Mouse (Mus musculus) cerebellum, adult 18-20 months (tissue): ENCODE measurements at regions not wholly inside any gene's neighbourhood (a gene's known extent, or its start where the extent isn't known, plus 50 kb on each side); places are given as distances from the start of the nearest gene placed in this dataset.
"Not testable (repeated sequence)": the region's sequence is repeated elsewhere in the genome, so short reads cannot be mapped to it uniquely, and the experiment has no call there.

Source experiments
- DNase-seq, 2 experiments: peaks; one replicate each; pipeline ENCODE4 v3.0.0; 2021

DNA sequence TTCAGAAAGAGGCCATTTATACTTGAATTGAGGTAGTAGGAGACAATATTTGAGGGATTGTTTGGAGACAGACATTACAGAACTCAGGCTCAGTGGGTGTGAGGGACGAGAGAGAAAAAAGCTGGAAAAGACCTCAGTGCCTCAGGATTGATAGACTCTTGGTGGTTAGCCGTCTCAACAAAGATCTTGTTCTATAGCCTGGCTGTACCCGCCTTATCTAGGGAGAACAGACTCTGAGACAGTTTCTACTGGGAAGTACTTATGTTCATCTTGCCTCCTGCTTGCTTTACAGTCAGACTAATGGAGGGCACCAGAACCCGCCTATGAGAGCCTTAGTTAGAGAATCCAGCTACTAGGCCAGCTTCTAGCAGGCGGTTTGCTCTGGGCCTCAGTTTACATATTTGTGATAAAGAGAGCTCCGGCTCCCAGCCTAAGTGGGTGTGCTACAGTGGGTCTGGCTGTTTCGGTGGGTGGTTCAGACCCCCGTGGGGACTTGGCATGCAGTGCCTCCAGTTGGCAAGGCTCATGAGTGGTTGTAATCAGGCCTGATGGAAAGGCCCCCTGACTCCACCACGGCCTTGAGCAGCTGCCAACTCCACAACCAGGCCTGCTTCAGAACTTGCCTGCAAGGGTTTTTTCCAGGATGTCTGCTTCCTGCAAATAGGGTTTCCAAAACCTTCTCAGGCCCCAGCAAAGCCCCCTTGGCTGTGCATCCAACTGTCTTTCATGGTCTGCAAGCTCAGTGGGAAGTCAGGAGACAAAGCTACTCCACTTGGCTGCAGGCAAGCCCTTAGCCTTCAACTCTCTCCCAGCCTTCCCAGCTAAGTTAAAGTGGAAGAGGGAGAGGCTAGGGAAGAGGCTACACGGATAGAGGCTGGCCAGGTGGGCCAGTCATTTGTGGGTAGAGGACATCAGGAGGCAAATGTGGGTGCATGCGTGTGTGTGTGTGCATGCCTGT, 124.1 kb downstream of the Zfp36l1 start:
- DNase-seq = no peak

- DNase-seq = no peak
These were observed 126.4 kb downstream of the Zfp36l1 start for GRCm38 (mm10) chr12:79986241-79986976.

DNA sequence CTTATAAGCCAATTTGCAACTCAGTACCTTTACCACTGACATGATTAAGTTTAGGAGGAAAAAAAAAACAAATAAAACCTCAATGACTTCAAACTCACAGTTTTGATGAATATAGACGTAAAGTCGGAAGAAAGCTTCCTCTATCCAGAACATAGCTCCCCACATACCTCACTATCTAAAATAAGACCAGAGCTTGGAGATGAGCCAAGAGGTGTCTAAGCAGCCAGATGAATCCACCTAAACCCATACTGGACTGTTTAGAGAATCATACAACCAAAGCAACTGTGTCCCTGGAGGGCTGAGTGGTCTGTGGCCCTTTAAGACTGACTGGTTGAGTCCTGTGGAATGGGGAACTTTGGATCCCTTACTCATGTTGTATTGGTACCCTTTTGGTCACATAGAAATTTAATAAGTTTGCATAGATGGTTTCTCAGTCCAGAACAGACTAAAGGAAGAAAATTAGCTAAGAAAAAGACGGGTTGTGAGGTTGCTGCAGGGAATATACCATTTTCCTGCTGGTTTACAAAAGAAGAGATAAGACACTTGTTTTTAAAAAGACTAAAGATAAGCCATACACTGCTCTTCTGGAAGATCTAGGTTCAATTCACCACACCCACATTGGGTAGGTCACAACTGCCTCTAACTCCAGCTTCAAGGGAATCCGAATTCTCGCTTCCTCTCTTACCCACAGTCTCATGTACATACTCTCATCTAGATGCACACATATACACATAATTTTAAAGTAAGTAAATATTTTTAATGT, 127.6 kb downstream of the Zfp36l1 start:
- DNase-seq = no peak

DNA sequence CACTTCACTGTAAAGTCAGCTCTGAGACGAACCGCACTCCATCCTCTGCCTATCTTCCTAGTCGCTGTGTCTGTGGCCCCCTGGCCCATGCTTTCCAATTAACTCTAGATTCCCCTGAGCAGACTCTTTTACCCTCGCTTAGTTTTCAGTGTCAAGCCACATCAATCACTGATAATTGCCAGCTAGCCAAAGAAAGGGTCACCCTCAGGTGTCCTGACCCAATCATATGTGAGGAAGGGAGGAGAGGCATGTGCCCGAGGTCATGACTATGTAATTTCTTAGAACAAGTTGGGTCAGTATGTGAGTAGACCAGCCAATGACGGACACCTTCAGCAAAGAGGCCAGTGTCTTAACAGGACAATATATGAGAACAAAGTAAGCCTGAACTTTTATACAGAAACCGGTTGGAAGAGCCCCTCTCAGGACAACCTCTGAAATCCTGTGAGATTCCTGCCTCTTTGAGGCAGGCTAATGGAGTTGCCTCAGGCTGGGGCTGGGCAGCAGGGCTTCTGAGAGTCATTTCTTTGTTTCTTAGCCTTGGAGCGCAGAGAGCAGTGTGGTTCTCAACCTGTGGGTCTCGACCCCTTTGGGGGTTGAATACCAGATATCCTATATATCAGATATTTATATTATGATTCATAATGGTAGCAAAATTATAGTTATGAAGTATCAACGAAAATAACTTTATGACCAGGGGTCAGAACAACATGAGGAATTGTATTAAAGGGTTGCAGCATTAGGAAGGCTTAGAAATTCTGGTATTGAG, 128.6 kb downstream of the Zfp36l1 start:
- no peak for DNase-seq

DNA sequence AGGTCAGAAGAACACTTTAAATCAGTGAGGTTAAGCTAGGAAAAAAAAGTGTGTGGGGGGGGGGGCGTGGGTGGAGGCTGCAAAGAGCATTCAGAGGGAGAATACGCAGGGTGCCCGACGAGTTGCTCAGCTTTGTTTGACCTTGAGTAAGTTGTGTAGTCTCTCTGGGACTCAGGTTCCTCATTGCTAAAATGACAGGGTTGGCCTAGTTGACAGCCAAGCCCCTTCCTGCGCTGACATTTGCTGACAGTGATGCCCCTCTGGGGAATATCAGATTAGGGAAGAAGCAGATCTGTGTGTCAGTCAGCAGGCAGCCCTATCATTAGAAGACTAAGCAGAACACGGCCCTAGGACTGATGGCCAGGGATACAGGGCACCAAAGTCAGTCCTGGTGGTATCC, 129.6 kb downstream of the Zfp36l1 start:
- DNase-seq = no peak

GRCm38 (mm10) chr12:79982497-79982896, 130.3 kb downstream of the Zfp36l1 start:
- not testable (repeated sequence) for DNase-seq

GRCm38 (mm10) chr12:79980711-79981110, 132.1 kb downstream of the Zfp36l1 start:
- DNase-seq = no peak

GRCm38 (mm10) chr12:79977136-79977535, 135.7 kb downstream of the Zfp36l1 start:
- DNase-seq = no peak

DNA sequence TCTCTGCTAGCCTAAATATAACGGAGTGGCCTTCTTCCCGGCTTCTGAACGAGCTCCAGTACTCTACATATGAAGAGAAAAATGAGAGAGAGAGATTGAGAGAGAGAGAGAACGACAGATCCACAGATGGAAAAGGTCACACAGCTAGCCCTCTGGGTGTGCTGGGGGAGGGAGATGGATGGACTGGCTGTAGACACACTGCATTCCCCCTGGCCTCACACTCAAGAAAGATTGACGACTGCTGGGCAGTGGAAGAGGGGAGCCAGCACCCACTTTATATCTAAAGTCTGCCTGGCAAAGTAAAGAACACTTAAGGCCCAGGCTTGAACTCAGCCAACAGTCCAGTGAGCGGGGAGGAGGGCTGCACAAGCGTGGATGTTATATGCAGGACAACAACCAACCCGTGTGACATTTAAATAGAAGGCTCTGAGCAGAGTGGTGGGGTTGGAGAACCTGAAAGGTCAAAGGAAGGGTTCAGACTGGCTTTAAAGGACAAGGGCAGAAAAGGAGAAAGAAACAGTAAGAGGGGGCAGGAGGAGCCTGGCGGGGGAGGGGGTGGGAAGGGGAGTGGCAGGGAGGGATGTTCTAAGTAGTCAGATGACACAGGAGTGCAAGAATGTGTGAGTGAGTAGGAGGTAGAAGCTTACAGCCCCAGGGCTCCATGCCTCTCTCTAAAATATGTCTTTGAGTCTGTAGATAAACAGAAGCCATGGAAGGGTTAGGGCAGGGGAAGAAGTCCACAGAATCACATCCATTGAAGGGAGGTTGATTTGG, 137.2 kb downstream of the Zfp36l1 start:
- no peak for DNase-seq

GRCm38 (mm10) chr12:79975050-79975449, 137.8 kb downstream of the Zfp36l1 start:
- no peak for DNase-seq

DNA sequence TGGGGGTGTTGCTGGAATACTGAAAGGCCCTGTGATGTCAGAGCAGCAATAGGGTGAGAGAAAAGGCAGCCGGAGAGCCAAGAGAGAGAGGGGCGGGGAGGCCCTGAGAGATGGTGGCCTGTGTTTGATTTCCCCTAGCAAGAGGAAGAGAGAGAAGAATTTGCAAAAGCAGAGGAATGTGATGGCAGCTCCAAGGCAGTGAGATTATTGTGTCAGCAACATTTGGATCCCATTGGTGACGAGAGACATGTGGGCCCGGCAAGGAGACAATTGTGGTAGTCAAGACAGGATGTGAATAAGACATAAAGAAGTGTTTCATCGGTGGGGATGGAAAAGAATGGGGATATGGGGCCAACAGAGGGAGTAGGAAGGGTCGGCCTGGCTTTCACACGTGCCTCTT, 138.3 kb downstream of the Zfp36l1 start:
- DNase-seq = no peak

DNA sequence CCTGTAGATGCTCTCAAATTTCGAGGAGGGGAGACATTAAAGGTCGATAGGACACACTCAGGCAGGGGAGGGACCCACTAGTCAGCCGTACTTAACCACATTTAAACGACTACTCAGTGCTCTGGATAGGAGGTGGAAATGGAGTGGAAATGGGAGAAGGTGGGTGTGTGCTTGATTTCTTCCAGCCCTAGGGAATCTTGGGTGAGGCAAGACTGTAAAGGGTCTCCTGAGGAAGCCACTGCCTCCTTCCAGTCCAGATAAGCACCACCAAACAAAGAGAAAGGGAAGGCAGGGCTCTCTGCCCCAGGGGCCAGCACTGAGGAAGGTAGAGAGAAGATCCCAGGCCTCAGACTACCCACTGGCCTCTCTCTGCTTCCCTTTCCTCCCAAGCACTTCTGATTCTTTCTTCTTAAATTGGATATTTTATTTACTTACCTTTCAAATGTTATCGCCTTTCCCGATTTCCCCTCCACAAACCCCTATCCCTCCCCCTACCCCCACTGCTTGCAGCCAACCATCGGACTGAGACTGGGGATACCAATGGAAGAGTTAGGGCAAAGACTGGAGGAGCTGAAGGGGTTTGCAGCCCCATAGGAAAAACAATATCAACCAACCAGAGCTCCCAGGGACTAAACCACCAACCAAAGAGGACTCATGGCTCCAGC, 139.1 kb downstream of the Zfp36l1 start:
- no peak for DNase-seq

DNA sequence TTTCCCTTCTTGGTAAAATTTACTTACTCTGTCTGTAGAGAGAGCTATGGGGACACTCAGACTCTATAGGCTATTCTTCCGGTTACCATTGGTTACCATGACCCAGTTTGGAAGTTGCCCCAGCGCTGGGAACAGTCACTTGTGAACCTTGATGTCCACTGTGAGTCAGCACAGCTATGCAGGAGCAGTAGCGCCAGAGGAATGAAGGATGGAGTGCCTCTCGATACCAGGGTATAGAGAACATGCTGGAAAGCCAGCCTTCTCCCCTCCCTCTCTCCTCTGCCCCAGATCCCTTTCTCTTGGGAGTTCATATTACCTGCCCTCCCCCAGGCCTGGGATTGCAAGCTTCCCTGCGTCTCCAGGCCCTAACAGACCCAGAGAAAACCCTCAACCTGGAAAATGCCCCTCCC, 141.8 kb downstream of the Zfp36l1 start:
- no peak for DNase-seq

DNA sequence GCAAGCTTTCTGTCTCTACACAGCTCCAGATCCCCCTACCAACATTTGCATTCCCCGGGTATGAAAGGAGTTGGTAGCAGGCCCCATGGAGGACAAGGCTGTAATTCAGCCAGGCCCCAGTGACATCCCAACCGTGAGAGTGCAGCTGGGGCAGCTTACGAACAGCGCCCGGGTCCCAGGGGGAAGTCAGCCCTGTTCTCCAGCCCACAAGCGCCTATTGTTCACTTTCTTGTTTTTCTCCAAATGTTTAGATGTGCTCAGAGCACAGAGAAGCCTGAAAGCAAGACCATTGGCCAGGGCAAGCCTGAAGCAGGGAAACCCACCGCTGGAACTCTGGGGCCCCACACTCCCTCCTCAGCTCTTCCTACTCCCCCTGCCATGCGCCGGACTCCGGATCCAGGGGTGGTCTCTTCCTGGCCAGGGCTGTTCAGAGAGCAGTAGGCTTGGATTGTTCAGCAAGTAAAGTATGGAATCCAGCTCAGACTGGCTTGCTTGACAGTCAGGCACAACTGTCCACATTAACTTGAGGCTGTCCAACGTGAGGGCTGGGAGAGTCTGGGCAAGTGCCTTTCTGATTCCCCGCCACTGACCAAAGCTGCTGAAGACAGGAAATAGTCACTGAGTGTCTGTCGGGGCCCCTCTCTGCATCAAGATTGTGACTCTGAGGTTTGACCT, 142.4 kb downstream of the Zfp36l1 start:
- no peak for DNase-seq

DNA sequence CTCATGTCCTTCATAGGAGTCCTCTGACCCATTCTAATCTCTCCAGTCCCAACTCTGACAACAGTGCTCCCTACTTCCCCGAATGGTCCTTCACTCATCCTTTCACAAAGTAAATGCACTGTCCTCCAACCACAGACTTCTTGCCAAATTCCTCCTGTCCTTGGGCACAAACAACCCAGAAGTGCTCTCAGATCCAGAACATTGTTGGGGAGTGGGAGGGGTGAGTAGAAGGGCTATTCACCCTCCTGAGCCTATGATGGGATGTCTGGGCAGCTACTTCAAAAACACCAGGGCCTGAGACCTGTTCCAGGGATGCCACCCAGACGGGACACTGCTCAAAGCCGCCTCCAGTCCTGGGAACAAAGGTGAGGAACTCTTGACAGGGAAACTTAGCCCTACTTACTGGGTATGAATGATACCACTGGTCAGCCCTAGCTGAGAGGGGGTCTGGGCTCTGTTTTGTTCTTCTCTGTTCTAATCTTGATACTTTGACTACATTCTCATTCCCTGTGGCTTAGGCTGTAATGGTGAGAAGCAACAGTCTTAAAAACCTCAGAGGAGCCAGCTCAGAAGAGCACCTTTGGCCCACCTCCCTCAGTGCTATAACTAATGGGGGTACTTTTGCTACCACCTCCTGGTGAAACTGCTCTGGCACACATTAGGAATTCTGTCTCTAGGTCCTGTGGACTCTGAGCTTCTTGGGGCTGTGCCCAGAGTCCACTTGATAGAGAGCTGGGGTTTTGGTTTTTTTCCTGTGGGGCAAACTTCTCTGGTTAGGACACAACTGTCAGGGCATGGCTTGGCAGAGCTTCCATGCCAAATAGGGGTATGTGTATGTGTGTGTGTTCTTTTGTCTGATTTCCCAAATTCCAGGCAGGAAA, 143.2 kb downstream of the Zfp36l1 start:
- no peak for DNase-seq

- no peak for DNase-seq
These were observed 144.1 kb downstream of the Zfp36l1 start for GRCm38 (mm10) chr12:79968676-79969075.

- DNase-seq = peak; percentile 20 to 39
These were observed 145.1 kb downstream of the Zfp36l1 start for GRCm38 (mm10) chr12:79967491-79968255.
